Mouse (Mus musculus): Measurements from ENCODE around the gene Lin52. TPM values are rescaled to one million over a fixed set of nuclear protein-coding genes. Genes with fewer than 3 reads are reported as not detected.

Gene Lin52
- total RNA-seq, 2 experiments from 2014 or later = 11.1 to 13.3 TPM

GRCm38 (mm10) chr12:84461416-84461815 lies 10.2 kb downstream of the Lin52 start:
- no peak for ATAC-seq (replicated peaks; ENCODE audit: poor library complexity, severe bottlenecking)

DNA sequence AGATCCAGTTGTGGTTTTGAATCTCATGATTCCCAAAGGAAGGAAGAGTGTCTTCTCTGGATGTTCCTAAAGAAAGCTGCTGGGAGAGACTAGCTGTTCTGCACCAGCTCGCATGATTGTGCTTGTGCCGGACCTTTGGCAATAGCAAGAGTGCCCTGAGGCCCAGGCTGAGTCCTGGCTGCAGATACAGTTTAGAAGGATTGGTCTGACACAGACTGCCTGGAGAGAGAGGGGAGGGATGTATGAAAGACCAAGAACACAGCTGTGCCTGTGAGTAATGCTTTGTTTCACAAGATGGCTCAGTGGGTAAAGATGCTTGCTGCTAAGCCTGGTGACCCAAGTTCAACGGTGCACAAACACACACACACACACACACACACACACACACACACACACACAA lies 11.6 kb downstream of the Lin52 start:
- no peak for ATAC-seq (replicated peaks; ENCODE audit: poor library complexity, severe bottlenecking)

- no peak for ATAC-seq (replicated peaks; ENCODE audit: poor library complexity, severe bottlenecking)
These were observed 17.5 kb downstream of the Lin52 start for GRCm38 (mm10) chr12:84468701-84469100.

DNA sequence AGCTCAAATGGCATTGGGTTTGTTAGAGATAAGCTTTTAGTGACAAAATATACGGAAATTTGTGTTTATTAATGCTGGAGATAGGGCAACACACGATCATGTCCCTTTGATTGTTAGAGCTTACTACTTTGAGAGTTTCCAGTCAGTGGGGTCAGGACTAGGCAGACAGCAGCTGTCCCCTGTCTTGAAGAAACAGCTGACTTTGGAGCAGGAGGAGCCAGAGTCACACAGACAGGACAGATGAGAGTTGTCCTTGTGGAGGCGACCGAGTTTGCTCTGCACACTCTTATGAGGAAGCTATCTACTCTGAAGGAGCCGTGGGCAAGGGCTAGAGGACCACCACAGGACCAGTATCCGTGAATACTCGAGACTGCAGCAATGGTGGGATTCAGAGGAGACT lies 27.7 kb downstream of the Lin52 start:
- ATAC-seq (replicated peaks; ENCODE audit: poor library complexity, severe bottlenecking) = no peak

DNA sequence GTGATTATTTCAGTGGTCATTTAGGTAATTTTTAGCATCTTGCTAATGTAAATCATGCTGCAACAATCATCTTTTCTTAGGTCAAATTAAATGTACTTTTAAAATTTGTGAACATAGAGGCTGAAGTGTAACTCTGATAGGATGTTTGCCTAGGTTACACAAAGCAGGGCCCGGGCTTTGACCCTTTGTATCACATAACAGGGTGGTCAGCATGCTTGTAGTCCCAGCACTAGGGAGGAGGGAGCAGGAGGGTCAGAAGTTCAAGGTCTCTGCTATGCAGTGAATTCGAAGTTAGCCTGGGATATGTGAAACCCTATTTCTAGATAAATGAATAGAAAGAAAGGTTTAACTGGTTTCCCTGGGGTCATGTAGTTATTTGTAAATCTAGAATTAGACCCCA lies 30.0 kb downstream of the Lin52 start:
- ATAC-seq (replicated peaks; ENCODE audit: poor library complexity, severe bottlenecking) = no peak

- no peak for ATAC-seq (replicated peaks; ENCODE audit: poor library complexity, severe bottlenecking)
These were observed 31.8 kb downstream of the Lin52 start for GRCm38 (mm10) chr12:84482778-84483585.

GRCm38 (mm10) chr12:84487324-84488056 lies 36.3 kb downstream of the Lin52 start:
- ATAC-seq (replicated peaks; ENCODE audit: poor library complexity, severe bottlenecking) = no peak

- no peak for ATAC-seq (replicated peaks; ENCODE audit: poor library complexity, severe bottlenecking)
These were observed 45.6 kb downstream of the Lin52 start for GRCm38 (mm10) chr12:84496795-84497194.

- no peak for ATAC-seq (replicated peaks; ENCODE audit: poor library complexity, severe bottlenecking)
These were observed 49.5 kb downstream of the Lin52 start for GRCm38 (mm10) chr12:84500528-84501263.

DNA sequence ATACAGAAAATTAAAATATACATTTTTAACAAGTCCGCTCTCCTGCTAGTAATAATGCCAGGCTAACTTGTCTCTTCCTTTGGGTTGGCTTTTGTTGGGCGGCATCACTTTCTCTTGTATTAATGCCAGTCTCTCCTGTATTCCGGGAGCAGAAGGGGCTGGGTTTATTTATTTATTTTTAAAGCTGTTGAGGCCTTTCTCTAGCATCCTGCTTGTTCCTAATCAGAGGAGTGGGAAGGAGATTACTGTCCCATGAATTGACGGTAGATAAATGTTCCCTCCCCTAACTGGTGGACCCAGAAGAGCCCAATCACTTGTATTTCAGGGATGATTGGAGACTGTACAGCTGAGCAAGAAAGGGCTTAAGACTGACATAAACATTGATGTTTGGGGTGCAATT lies 50.1 kb downstream of the Lin52 start:
- ATAC-seq (replicated peaks; ENCODE audit: poor library complexity, severe bottlenecking) = no peak

- ATAC-seq (replicated peaks; ENCODE audit: poor library complexity, severe bottlenecking) = no peak
These were observed 55.6 kb downstream of the Lin52 start for GRCm38 (mm10) chr12:84506856-84507255.

- no peak for ATAC-seq (replicated peaks; ENCODE audit: poor library complexity, severe bottlenecking)
These were observed 60.8 kb downstream of the Lin52 start for GRCm38 (mm10) chr12:84512016-84512415.

GRCm38 (mm10) chr12:84515486-84515885 lies 64.3 kb downstream of the Lin52 start:
- no peak for ATAC-seq (replicated peaks; ENCODE audit: poor library complexity, severe bottlenecking)

- ATAC-seq (replicated peaks; ENCODE audit: poor library complexity, severe bottlenecking) = no peak
These were observed 65.4 kb downstream of the Lin52 start for GRCm38 (mm10) chr12:84516642-84517041.

DNA sequence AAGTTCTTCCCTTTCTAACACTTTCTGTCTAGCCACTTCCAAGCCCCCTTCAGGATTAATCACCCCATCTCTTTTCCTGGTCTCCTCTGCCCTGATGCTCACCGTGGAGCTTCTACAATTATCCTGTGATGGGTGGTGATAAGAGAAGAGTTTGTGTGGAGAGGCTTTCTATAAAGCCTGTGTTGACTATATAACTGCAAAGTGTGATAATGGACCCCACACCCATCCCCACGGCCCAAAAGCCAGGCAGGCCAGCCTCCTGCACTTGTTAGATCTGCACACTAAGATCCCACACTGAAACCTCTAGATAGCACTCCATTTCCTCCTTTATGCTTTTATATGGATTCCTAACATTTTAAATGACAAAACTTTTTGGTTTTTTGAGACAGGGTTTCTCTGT lies 66.8 kb downstream of the Lin52 start:
- no peak for ATAC-seq (replicated peaks; ENCODE audit: poor library complexity, severe bottlenecking)

DNA sequence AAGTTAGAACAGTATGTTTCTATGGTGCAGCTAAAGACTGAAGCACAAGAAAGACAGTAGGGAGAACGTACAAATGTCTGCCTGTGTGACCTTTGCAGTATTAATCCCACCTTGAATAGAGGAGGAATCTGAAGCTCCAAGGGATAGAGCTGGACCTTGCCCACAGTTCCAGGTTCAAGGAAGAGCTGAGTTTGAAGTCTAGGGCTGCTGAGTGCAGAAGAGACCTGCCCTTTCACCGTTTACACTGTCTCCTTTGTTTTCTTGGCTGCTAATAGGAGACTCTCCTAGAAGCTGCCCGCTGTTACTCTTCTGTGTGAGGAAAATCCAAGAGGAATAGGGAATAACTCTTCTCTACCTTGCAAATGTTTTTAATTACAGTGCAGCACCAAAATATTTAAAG lies 72.5 kb downstream of the Lin52 start:
- ATAC-seq (replicated peaks; ENCODE audit: poor library complexity, severe bottlenecking) = no peak

DNA sequence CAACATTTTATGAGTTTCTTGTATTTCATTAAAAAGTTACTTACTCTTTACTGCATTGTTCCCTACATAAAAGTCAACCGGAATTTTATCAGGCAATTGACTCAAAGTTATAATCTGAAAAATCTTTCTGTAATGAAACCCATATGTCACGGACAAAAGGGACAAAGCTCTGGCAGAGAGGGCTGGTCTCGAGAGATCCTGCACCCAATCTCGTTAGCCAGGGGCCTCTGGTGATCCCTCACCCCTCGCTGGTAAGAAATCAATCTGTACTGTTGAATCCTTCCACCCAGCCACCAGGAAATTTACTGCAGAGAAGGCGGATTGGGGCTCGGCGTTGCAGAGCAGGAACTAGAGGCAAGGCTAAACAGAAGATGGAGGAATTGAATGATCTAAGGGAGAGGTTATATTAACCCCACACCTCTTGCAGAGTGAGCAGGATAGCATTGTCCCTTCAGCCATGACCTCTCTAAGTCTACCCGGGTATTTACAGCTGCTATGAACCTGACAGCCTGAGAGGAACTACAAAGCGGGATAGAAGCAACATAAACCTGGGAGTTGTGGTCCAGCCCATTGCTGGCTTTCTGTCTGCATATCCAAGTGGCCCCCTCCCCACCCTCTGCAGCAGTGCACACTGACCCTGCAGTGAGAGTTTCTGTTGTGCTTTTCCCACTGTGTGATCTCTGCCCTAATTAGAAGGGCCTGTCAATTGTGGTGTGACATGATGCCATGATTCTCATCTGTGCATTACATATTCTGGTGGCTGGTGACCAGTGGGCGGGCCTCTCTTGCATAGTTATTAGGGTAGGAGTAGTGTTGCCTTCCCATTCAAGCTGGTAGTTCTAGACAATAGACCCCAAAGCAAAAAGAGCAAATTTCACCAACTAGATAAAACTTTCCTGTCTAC lies 73.2 kb downstream of the Lin52 start:
- no peak for ATAC-seq (replicated peaks; ENCODE audit: poor library complexity, severe bottlenecking)

DNA sequence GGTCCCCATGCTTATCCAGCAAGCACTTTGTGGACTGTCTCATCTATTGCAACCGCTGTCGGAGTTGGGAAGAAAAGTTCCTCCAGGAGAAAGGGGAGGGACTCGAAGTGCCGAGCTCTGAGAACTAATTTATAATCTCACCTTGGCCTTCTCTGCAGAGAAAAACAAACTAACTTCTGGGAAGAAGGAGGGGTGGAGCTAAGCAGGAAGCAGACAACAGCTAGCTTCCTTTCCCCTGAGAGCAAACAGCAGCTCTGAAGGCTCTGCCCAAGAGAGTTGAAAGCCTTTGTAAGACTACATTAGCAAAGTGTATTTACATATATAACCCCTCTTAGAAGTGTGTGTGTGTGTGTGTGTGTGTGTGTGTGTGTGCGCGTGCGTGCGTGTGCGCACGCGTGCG lies 74.2 kb downstream of the Lin52 start:
- ATAC-seq (replicated peaks; ENCODE audit: poor library complexity, severe bottlenecking) = no peak

DNA sequence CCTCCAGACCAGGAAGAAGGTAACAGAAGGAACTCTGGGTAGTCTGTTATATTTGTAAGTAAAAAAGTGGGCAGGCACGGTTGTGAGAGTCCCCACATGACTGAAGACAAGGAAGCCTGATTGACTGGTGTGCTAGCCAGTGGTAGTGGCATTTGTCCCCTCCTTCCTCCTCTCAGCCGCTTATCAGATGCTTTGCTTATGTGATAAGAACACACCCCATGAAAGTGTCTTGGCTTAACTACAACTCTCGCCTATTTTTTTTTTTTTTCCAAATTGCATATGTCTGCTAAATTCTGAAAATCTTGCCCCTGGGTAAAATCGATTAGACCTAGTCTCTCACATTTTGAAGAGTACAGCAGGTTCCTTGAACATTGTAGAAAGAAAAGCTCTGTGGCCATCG lies 79.2 kb downstream of the Lin52 start:
- no peak for ATAC-seq (replicated peaks; ENCODE audit: poor library complexity, severe bottlenecking)

All from granulocyte monocyte progenitor cell, adult 5-6 weeks (primary cell).